Mouse (Mus musculus): ENCODE measurements around the gene Atp11c. TPM values are rescaled to one million over a fixed set of nuclear protein-coding genes. Genes with fewer than 3 reads are reported as not detected.

Gene Atp11c
- polyA plus RNA-seq, 2 experiments, result 3.4 to 4.9 TPM

DNA sequence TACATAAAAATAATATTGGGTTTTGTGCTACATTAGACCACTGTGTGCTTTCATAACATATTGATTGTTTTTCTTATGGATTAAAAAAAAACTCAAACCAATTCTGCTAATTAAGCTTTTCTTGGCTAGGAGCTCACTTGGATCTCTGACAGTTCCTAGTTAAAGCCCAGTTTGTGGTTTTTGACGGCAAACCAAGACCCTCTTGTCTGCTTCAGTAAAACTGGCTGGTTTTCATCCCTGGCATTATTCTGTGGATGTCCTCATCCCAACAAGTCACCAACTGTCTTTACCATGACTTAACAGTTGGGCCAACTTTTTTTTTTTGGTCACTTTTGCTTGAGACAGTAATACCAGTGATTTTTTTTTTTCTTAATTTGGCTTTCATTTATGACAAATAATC, 49.6 kb downstream of the Atp11c start:
- ATAC-seq (ENCODE audit: insufficient read depth) (no peak), DNase-seq (ENCODE audit: low read depth in 3 of 3, low spot score in 3 of 3) (no peak)
- Histone ChIP-seq H3K36me3 (replicated peaks; ENCODE audit: control insufficient read depth, insufficient read depth, low read depth) (no peaks in the 10 kb centered on the region), H3K4me3 (ENCODE audit: insufficient read depth in 1 of 2, low read depth in 2 of 2, low read length in 2 of 2) (no peak overlapping the region), H3K27me3 (ENCODE audit: control insufficient read depth, insufficient read depth, low read length) (peaks cover 12% of the 10 kb centered on the region), H3K4me2 (ENCODE audit: low read depth) (no peak overlapping the region), H3K4me1 (replicated peaks; ENCODE audit: control insufficient read depth in 2 of 2, insufficient read depth in 2 of 2, low read length in 1 of 2) (no peaks in the 10 kb centered on the region), H3K9ac (replicated peaks) (no peak overlapping the region), H3K9me3 (ENCODE audit: control insufficient read depth, low read length) (no peaks in the 10 kb centered on the region), H3K27ac (no peak overlapping the region)
- 48% methylated on average over 1 of the region's 1 CpGs for WGBS (ENCODE audit: insufficient replicate concordance)
- TF ChIP-seq CTCF (IDR thresholded peaks at IDR 0.05; ENCODE audit: low read depth) (no peak), EP300 (IDR thresholded peaks at IDR 0.05; ENCODE audit: low read depth) (no peak)

DNA sequence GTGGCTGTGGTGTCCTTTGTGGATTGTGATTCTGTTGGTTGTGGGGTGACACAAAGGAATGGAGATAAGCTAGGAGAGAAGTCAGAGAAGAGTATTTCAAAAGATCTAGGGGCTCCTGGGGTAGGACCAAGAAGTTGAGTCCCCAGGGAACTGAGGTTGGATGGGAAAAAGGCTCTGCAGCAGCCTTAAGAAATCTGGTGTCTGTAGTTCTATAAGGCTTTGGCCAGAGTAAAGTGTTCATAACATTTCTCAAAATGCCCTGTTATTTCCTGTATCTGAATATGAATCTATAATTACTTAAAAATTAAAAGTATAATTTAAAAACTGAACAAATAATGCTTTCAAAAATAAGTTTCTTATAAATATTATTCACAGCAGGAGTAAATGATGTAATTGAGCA, 53.3 kb downstream of the Atp11c start, which contains the start of gene Gm7073:
TSS of gene Gm7073 (minus strand) at position 101 of the 400 bp plus-strand sequence.
- Histone ChIP-seq H3K36me3 (replicated peaks; ENCODE audit: control insufficient read depth, insufficient read depth, low read depth) (no peaks in the 10 kb centered on the region), H3K27me3 (ENCODE audit: control insufficient read depth, insufficient read depth, low read length) (no peaks in the 10 kb centered on the region), H3K9me3 (ENCODE audit: control insufficient read depth, low read length) (no peaks in the 10 kb centered on the region), H3K27ac (no peak within 1 kb of the TSS), H3K4me2 (ENCODE audit: low read depth) (no peak within 1 kb of the TSS), H3K4me1 (replicated peaks; ENCODE audit: control insufficient read depth in 2 of 2, insufficient read depth in 2 of 2, low read length in 1 of 2) (no peaks in the 10 kb centered on the region), H3K4me3 (ENCODE audit: insufficient read depth in 1 of 2, low read depth in 2 of 2, low read length in 2 of 2) (no peak within 1 kb of the TSS), H3K9ac (replicated peaks) (no peak within 1 kb of the TSS)
- DNase-seq (ENCODE audit: low read depth in 3 of 3, low spot score in 3 of 3) (no peak), ATAC-seq (ENCODE audit: insufficient read depth) (no peak)
- TF ChIP-seq CTCF (IDR thresholded peaks at IDR 0.05; ENCODE audit: low read depth) (no peak), EP300 (IDR thresholded peaks at IDR 0.05; ENCODE audit: low read depth) (no peak)

DNA sequence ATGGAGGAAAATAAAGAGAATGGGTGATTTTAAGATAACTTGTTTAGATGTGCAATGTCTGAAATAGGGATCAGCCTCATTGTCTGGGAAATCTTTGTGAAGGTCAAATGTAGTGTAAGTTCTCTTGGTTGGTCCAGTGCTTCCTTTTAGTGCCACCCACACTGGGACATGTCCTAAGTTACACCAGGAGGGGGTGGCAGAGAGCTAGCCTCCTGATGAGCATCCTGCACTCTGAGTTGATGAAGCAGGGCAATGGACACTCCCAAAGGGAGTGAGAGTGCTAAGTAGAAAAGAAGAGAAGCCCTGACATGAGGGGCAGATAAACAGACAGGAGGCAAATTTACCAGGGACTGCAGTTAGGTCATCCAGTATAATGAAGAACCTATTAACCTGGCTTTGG, 88.5 kb downstream of the Atp11c start:
- Histone ChIP-seq H3K9ac (replicated peaks) (no peak overlapping the region), H3K27me3 (ENCODE audit: control insufficient read depth, insufficient read depth, low read length) (no peaks in the 10 kb centered on the region), H3K27ac (no peak overlapping the region), H3K36me3 (replicated peaks; ENCODE audit: control insufficient read depth, insufficient read depth, low read depth) (no peaks in the 10 kb centered on the region), H3K4me3 (ENCODE audit: insufficient read depth in 1 of 2, low read depth in 2 of 2, low read length in 2 of 2) (no peak overlapping the region), H3K4me2 (ENCODE audit: low read depth) (no peak overlapping the region), H3K9me3 (ENCODE audit: control insufficient read depth, low read length) (no peaks in the 10 kb centered on the region), H3K4me1 (replicated peaks; ENCODE audit: control insufficient read depth in 2 of 2, insufficient read depth in 2 of 2, low read length in 1 of 2) (no peaks in the 10 kb centered on the region)
- ATAC-seq (ENCODE audit: insufficient read depth) (no peak), DNase-seq (ENCODE audit: low read depth in 3 of 3, low spot score in 3 of 3) (no peak)
- TF ChIP-seq EP300 (IDR thresholded peaks at IDR 0.05; ENCODE audit: low read depth) (no peak), CTCF (IDR thresholded peaks at IDR 0.05; ENCODE audit: low read depth) (peak; percentile 35; the same call in 1 of the 2 replicates)

DNA sequence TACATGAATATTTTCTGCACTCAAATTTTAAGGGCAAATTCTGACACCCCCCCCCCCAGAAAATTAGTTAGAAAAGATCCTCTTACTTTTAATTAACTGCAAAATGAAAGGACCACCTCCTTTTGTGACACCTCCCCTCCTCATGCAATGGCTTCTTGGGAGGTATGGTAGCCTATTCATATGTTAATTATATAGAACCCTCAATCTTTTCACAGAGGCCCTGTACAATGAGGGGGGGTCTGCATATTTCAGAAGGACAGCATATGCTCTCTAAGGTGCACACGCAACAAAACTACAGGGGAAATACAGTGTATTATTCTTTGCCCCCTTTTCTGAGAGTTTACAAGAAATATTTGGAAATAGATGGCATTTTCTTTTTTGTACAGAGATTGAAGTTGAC, 94.7 kb downstream of the Atp11c start:
- WGBS (ENCODE audit: insufficient replicate concordance), result 55% methylated on average over 1 of the region's 1 CpGs
- TF ChIP-seq CTCF (IDR thresholded peaks at IDR 0.05; ENCODE audit: low read depth) (no peak), EP300 (IDR thresholded peaks at IDR 0.05; ENCODE audit: low read depth) (no peak)
- no peak overlapping the region for H3K9ac ChIP-seq (replicated peaks)
- H3K4me1 ChIP-seq (replicated peaks; ENCODE audit: control insufficient read depth in 2 of 2, insufficient read depth in 2 of 2, low read length in 1 of 2), result no peaks in the 10 kb centered on the region
- no peak overlapping the region for H3K27ac ChIP-seq
- no peaks in the 10 kb centered on the region for H3K9me3 ChIP-seq (ENCODE audit: control insufficient read depth, low read length)
- no peak overlapping the region for H3K4me2 ChIP-seq (ENCODE audit: low read depth)
- no peaks in the 10 kb centered on the region for H3K36me3 ChIP-seq (replicated peaks; ENCODE audit: control insufficient read depth, insufficient read depth, low read depth)
- no peak overlapping the region for H3K4me3 ChIP-seq (ENCODE audit: insufficient read depth in 1 of 2, low read depth in 2 of 2, low read length in 2 of 2)
- ATAC-seq (ENCODE audit: insufficient read depth), result no peak
- H3K27me3 ChIP-seq (ENCODE audit: control insufficient read depth, insufficient read depth, low read length), result no peaks in the 10 kb centered on the region
- no peak for DNase-seq (ENCODE audit: low read depth in 3 of 3, low spot score in 3 of 3)

DNA sequence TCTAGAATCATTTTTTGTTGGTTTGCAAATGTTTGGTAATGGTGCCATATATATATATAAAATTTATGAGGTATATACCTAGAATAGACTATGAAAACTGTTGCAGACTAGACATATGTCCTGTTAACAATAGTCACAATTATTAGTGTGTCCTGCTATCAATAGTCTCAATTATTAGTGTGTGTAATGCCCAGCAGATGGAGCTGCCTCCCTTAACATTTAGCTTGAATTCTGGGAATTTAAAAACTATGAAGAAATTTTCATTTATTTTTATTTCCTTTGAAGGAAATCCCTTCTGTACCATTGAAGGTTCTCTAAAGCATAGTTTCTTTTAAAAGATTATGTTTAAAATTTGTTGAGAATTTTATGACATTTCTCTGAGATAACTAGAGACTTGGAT, 97.2 kb downstream of the Atp11c start:
- Histone ChIP-seq H3K9ac (replicated peaks) (no peak overlapping the region), H3K9me3 (ENCODE audit: control insufficient read depth, low read length) (no peaks in the 10 kb centered on the region), H3K27ac (no peak overlapping the region), H3K4me1 (replicated peaks; ENCODE audit: control insufficient read depth in 2 of 2, insufficient read depth in 2 of 2, low read length in 1 of 2) (no peaks in the 10 kb centered on the region), H3K4me3 (ENCODE audit: insufficient read depth in 1 of 2, low read depth in 2 of 2, low read length in 2 of 2) (no peak overlapping the region), H3K27me3 (ENCODE audit: control insufficient read depth, insufficient read depth, low read length) (no peaks in the 10 kb centered on the region), H3K36me3 (replicated peaks; ENCODE audit: control insufficient read depth, insufficient read depth, low read depth) (no peaks in the 10 kb centered on the region), H3K4me2 (ENCODE audit: low read depth) (no peak overlapping the region)
- ATAC-seq (ENCODE audit: insufficient read depth) (no peak), DNase-seq (ENCODE audit: low read depth in 3 of 3, low spot score in 3 of 3) (no peak)
- TF ChIP-seq EP300 (IDR thresholded peaks at IDR 0.05; ENCODE audit: low read depth) (no peak), CTCF (IDR thresholded peaks at IDR 0.05; ENCODE audit: low read depth) (no peak)

DNA sequence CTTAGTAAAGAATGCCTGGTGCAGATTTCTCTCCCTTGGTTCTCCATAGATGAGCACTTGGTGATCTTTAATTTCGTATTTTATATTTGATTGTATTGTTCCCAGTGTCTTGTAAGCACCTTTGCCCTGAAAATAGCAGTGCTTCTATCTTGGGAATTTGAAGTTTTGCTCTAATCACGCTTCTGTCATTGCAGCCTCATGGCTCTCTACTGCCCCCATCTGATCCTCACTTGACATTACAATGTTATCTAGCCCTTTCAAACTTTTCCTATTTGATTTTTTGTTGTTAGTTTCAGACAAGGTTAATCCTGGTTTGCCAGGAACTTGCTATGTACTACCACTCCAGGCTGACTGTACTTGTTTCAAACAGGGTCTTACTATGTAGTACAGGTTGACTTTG, 128.7 kb downstream of the Atp11c start:
- no peaks in the 10 kb centered on the region for H3K27me3 ChIP-seq (ENCODE audit: control insufficient read depth, insufficient read depth, low read length)
- H3K4me2 ChIP-seq (ENCODE audit: low read depth), result no peak overlapping the region
- H3K36me3 ChIP-seq (replicated peaks; ENCODE audit: control insufficient read depth, insufficient read depth, low read depth), result no peaks in the 10 kb centered on the region
- H3K9me3 ChIP-seq (ENCODE audit: control insufficient read depth, low read length), result no peaks in the 10 kb centered on the region
- TF ChIP-seq CTCF (IDR thresholded peaks at IDR 0.05; ENCODE audit: low read depth) (peak; percentile 49; the same call in 1 of the 2 replicates), EP300 (IDR thresholded peaks at IDR 0.05; ENCODE audit: low read depth) (no peak)
- ATAC-seq (ENCODE audit: insufficient read depth) (no peak), DNase-seq (ENCODE audit: low read depth in 3 of 3, low spot score in 3 of 3) (no peak)
- H3K4me3 ChIP-seq (ENCODE audit: insufficient read depth in 1 of 2, low read depth in 2 of 2, low read length in 2 of 2), result no peak overlapping the region
- 0% methylated on average over 2 of the region's 2 CpGs for WGBS (ENCODE audit: insufficient replicate concordance)
- no peak overlapping the region for H3K9ac ChIP-seq (replicated peaks)
- no peak overlapping the region for H3K27ac ChIP-seq
- no peaks in the 10 kb centered on the region for H3K4me1 ChIP-seq (replicated peaks; ENCODE audit: control insufficient read depth in 2 of 2, insufficient read depth in 2 of 2, low read length in 1 of 2)

All from liver, embryonic 14.5 days (tissue).